Mouse (Mus musculus) intestine, postnatal 0 days (tissue): Measurements from ENCODE around the gene Smarcc2. TPM values are rescaled to one million over a fixed set of nuclear protein-coding genes. Genes with fewer than 3 reads are reported as not detected.

Experiments used
- ATAC-seq: fragments of 200-750 bp; cut with Nextera tagmentation; 2 replicates; pipeline ENCODE4 v1.8.0; 2017; ENCODE audit warnings: mild to moderate bottlenecking, moderate TSS enrichment, moderate library complexity
- H3K27ac ChIP-seq: fragments of 300-500 bp; sonication (generic); 2 replicates; pipeline ENCODE4 v1.5.1; 2014; ENCODE audit warnings: mild to moderate bottlenecking, low read depth, low read length, moderate library complexity
- H3K27me3 ChIP-seq: fragments of 300-500 bp; sonication (generic); replicated peaks from 2 replicates; pipeline ENCODE4 v1.6.1; 2014; ENCODE audit warnings: low read length, mixed read lengths; ENCODE audit not compliant: control insufficient read depth, insufficient read depth
- H3K36me3 ChIP-seq: fragments of 300-500 bp; sonication (generic); 2 replicates; pipeline ENCODE4 v1.6.1; 2014; ENCODE audit warnings: mild to moderate bottlenecking, moderate library complexity; ENCODE audit not compliant: control insufficient read depth, insufficient read depth
- H3K4me1 ChIP-seq: fragments of 300-500 bp; sonication (generic); replicated peaks from 2 replicates; pipeline ENCODE4 v1.6.1; 2014; ENCODE audit warnings: antibody characterized with exemption, low read length, mixed read lengths; ENCODE audit not compliant: control insufficient read depth, insufficient read depth
- H3K4me2 ChIP-seq: fragments of 300-500 bp; sonication (generic); replicated peaks from 2 replicates; pipeline ENCODE4 v1.6.1; 2014; ENCODE audit warnings: low read depth, mild to moderate bottlenecking, moderate library complexity
- H3K4me3 ChIP-seq: fragments of 300-500 bp; sonication (generic); 2 replicates; pipeline ENCODE4 v1.5.1; 2014; ENCODE audit warnings: low read depth, low read length
- H3K9ac ChIP-seq: fragments of 300-500 bp; sonication (generic); 2 replicates; pipeline ENCODE4 v1.6.1; 2014; ENCODE audit warnings: mild to moderate bottlenecking, low read depth, low read length
- H3K9me3 ChIP-seq: fragments of 300-500 bp; sonication (generic); 2 replicates; pipeline ENCODE4 v1.6.1; 2016; ENCODE audit warnings: mixed run types; ENCODE audit not compliant: control insufficient read depth
- CTCF ChIP-seq: sonication (generic); IDR thresholded peaks from 2 replicates; pipeline ENCODE4 v1.5.1; 2016; ENCODE audit warnings: low read depth, mild to moderate bottlenecking, control low read depth, antibody characterized with exemption, moderate library complexity
- WGBS: fragments of 180-500 bp; shearing (Covaris S2); extraction: QIAGEN DNeasy Blood & Tissue Kit; methylation state at CpG from one replicate; pipeline ENCODE4 v1.1.7; 2014; 5-methylcytosine and 5-hydroxymethylcytosine counted together
- polyA plus RNA-seq: library from polyadenylated mRNA; unstranded; fragments of >200 nt; fragmentation: Nextera tagmentation; extraction: Ambion mirVana; gene quantifications from 2 replicates; pipeline ENCODE4 v1.2.1, GENCODE M21; 2015

The Smarcc2 gene
- polyA plus RNA-seq, 1 experiment from 2014 or later, result 31.6 TPM

DNA sequence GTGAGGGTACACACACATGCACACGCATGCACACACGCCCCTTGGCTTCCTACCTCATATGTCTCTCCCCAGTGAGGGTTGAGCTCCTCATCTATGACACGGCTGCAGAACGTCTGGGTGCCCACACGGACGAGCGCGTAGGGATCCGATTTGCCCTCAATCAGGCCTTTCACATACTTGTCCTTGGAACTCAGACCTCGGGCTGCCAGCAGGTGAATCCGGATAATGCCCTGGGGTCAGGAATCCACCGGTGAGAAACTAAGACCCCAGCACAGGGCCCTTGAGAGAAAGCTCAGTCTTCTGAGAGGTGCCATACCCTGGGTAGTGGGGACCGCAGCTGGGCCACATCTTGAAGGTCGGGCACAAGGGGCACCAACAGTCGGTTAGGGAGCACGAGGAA lies 61.5 kb downstream of the Smarcc2 start:
- Histone ChIP-seq H3K4me3 (no peak overlapping the region), H3K27me3 (no peaks in the 10 kb centered on the region), H3K27ac (no peak overlapping the region), H3K4me2 (no peak overlapping the region), H3K9me3 (no peaks in the 10 kb centered on the region), H3K4me1 (no peaks in the 10 kb centered on the region), H3K36me3 (peaks cover 58% of the 10 kb centered on the region), H3K9ac (no peak overlapping the region)
- WGBS, result 89% methylated on average over 16 of the region's 16 CpGs
- no peak for TF ChIP-seq CTCF
- no peak for ATAC-seq

- H3K4me2 ChIP-seq, result no peak overlapping the region
- TF ChIP-seq CTCF, result no peak
- no peak for ATAC-seq
- H3K9me3 ChIP-seq, result no peaks in the 10 kb centered on the region
- H3K27me3 ChIP-seq, result no peaks in the 10 kb centered on the region
- H3K27ac ChIP-seq, result no peak overlapping the region
- no peak overlapping the region for H3K4me3 ChIP-seq
- 75% methylated on average over 6 of the region's 6 CpGs for WGBS
- no peak overlapping the region for H3K9ac ChIP-seq
- no peaks in the 10 kb centered on the region for H3K4me1 ChIP-seq
- peaks cover 42% of the 10 kb centered on the region for H3K36me3 ChIP-seq
Observed at GRCm38 (mm10) chr10:128522351-128522750, 63.3 kb downstream of the Smarcc2 start.

- Histone ChIP-seq H3K9ac (peak overlapping the region; percentile 78; the same call in 1 of the 2 replicates), H3K4me2 (peak overlapping the region; percentile 100), H3K27ac (no peak overlapping the region; the same call in 1 of the 2 replicates), H3K36me3 (peaks cover 30% of the 10 kb centered on the region), H3K27me3 (no peaks in the 10 kb centered on the region), H3K4me1 (no peaks in the 10 kb centered on the region), H3K9me3 (no peaks in the 10 kb centered on the region), H3K4me3 (peak overlapping the region; percentile 92)
- TF ChIP-seq CTCF, result no peak
- 43% methylated on average over 11 of the region's 11 CpGs for WGBS
- ATAC-seq, result no peak
Observed at GRCm38 (mm10) chr10:128524111-128524731, 65.2 kb downstream of the Smarcc2 start.

- peak overlapping the region; percentile 100 for H3K4me2 ChIP-seq
- H3K9me3 ChIP-seq, result no peaks in the 10 kb centered on the region
- H3K27me3 ChIP-seq, result no peaks in the 10 kb centered on the region
- peak overlapping the region; percentile 86 for H3K27ac ChIP-seq
- ATAC-seq, result peak; percentile 48
- peaks cover 22% of the 10 kb centered on the region for H3K36me3 ChIP-seq
- peak overlapping the region; percentile 92 for H3K4me3 ChIP-seq
- under 1% methylated on average over 58 of the region's 58 CpGs for WGBS
- peak overlapping the region; percentile 78 for H3K9ac ChIP-seq
- no peaks in the 10 kb centered on the region for H3K4me1 ChIP-seq
- no peak for TF ChIP-seq CTCF
Observed at GRCm38 (mm10) chr10:128524732-128525662, 65.9 kb downstream of the Smarcc2 start.

- Histone ChIP-seq H3K36me3 (peaks cover 16% of the 10 kb centered on the region), H3K9ac (peak within 1 kb of the TSS; percentile 78), H3K27me3 (no peaks in the 10 kb centered on the region), H3K4me3 (peak within 1 kb of the TSS; percentile 92), H3K4me2 (peak within 1 kb of the TSS; percentile 100), H3K9me3 (no peaks in the 10 kb centered on the region), H3K4me1 (no peaks in the 10 kb centered on the region), H3K27ac (peak within 1 kb of the TSS; percentile 86)
- ATAC-seq, result peak; percentile 97
- peak; percentile 74 for TF ChIP-seq CTCF
- WGBS, result under 1% methylated on average over 37 of the region's 37 CpGs
Observed at GRCm38 (mm10) chr10:128525671-128526308, 66.7 kb downstream of the Smarcc2 start, which contains the start of gene Esyt1. Esyt1 (minus strand) TSS chr10:128525871.
